Mouse (Mus musculus) testis, postnatal 14 days (tissue): ENCODE measurements around the gene Carns1.

ENCODE experiments used
- DNase-seq: peaks from one replicate; pipeline ENCODE4 v3.0.0; 2021; ENCODE audit warnings: low spot score

The Carns1 gene

GRCm38 (mm10) chr19:4175368-4175947 is at the start of gene Carns1:
Carns1 (minus strand) TSS chr19:4175479.
- DNase-seq, result no peak

GRCm38 (mm10) chr19:4222165-4222564 is 46.9 kb upstream of the Carns1 start:
- DNase-seq, result no peak

GRCm38 (mm10) chr19:4220957-4221743 is 45.9 kb upstream of the Carns1 start:
- DNase-seq, result no peak

GRCm38 (mm10) chr19:4220416-4220815 is 45.1 kb upstream of the Carns1 start:
- no peak for DNase-seq

GRCm38 (mm10) chr19:4219943-4220342 is 44.7 kb upstream of the Carns1 start:
- no peak for DNase-seq

- no peak for DNase-seq
These were observed 43.5 kb upstream of the Carns1 start for GRCm38 (mm10) chr19:4218784-4219183.

GRCm38 (mm10) chr19:4218293-4218692 is 43.0 kb upstream of the Carns1 start:
- DNase-seq, result no peak

- DNase-seq, result no peak
These were observed 42.6 kb upstream of the Carns1 start for GRCm38 (mm10) chr19:4217855-4218254.

- no peak for DNase-seq
These were observed 41.9 kb upstream of the Carns1 start for GRCm38 (mm10) chr19:4217140-4217539.

- DNase-seq, result no peak
These were observed 40.9 kb upstream of the Carns1 start for GRCm38 (mm10) chr19:4216041-4216685.

GRCm38 (mm10) chr19:4215451-4215840 is 40.2 kb upstream of the Carns1 start:
- no peak for DNase-seq

GRCm38 (mm10) chr19:4214771-4215450 is 39.6 kb upstream of the Carns1 start:
- DNase-seq, result no peak

GRCm38 (mm10) chr19:4214071-4214770 is 38.9 kb upstream of the Carns1 start, which contains the start of the genes Clcf1 and AC109138.7:
Clcf1 (plus strand) TSS chr19:4214238.
AC109138.7 (plus strand) TSS chr19:4214357.
- peak; percentile 57 for DNase-seq

- no peak for DNase-seq
These were observed 38.3 kb upstream of the Carns1 start for GRCm38 (mm10) chr19:4213524-4213974.

- no peak for DNase-seq
These were observed 36.8 kb upstream of the Carns1 start for GRCm38 (mm10) chr19:4211891-4212588.

GRCm38 (mm10) chr19:4208563-4208962 is 33.3 kb upstream of the Carns1 start:
- DNase-seq, result no peak

GRCm38 (mm10) chr19:4206971-4207370 is 31.7 kb upstream of the Carns1 start:
- DNase-seq, result no peak

- no peak for DNase-seq
These were observed 29.6 kb upstream of the Carns1 start for GRCm38 (mm10) chr19:4204889-4205288.

GRCm38 (mm10) chr19:4203604-4204326 is 28.5 kb upstream of the Carns1 start:
- DNase-seq, result no peak

- DNase-seq, result no peak
These were observed 27.9 kb upstream of the Carns1 start for GRCm38 (mm10) chr19:4203148-4203547.
